ENCODE assay signal across 9 mouse cellular contexts in genomic region chr16:11670251-11670970, GRCm38 (mm10).
DNase-seq lines count a peak whose midpoint lies in the region; ATAC-seq and TF ChIP-seq lines count a peak whose summit lies in the region.
"Had no signal": no experiment of that assay in that cellular context is flagged by ENCODE, and none has a peak within 500 bp of the region (broad histone marks: within the 10 kb centered on the region; RNA-seq: fewer than 3 reads in every experiment).

No protein-coding gene starts in this region.

- peak; percentile 34 for TF ChIP-seq CTCF in lung, adult 2 months (IDR thresholded peaks at IDR 0.05; ENCODE audit: insufficient read depth, low read length)
- peak; percentile 35; the same call in 1 of the 2 replicates for TF ChIP-seq CTCF in brain, embryonic 14.5 days (IDR thresholded peaks at IDR 0.05; ENCODE audit: borderline replicate concordance, extremely low read depth, insufficient read depth, insufficient read length)

- H3K36me3 ChIP-seq in midbrain, embryonic 14.5 days (ENCODE audit: control insufficient read depth, insufficient read depth, low read length), result no peaks in the 10 kb centered on the region
- H3K36me3 ChIP-seq: limb, embryonic 12.5 days had no signal

- no peak overlapping the region for H3K9ac ChIP-seq in midbrain, embryonic 14.5 days (replicated peaks; ENCODE audit: low read length)
- H3K9ac ChIP-seq: limb, embryonic 12.5 days had no signal

- no peaks in the 10 kb centered on the region for H3K27me3 ChIP-seq in midbrain, embryonic 14.5 days (ENCODE audit: control insufficient read depth, insufficient read depth, low read length)
- H3K27me3 ChIP-seq: limb, embryonic 12.5 days had no signal

- 0 out of 2 replicates have a peak overlapping the region, but pooled peaks have one; percentile 16 for H3K27ac ChIP-seq in midbrain, embryonic 14.5 days (replicated peaks; ENCODE audit: low read depth, low read length)
- H3K27ac ChIP-seq: limb, embryonic 12.5 days had no signal

- no peak for ATAC-seq in midbrain, embryonic 14.5 days (ENCODE audit: low FRiP score, low TSS enrichment)
- no peak for ATAC-seq in activated CD4-positive, CD25-positive, alpha-beta regulatory T cell, adult 4 months

- no peak overlapping the region for H3K4me3 ChIP-seq in lung, adult 2 months (replicated peaks; ENCODE audit: extremely low read depth, low read depth, low read length)
- no peak overlapping the region for H3K4me3 ChIP-seq in midbrain, embryonic 14.5 days (replicated peaks; ENCODE audit: low read depth, low read length)
- H3K4me3 ChIP-seq: limb, embryonic 12.5 days had no signal

- 68% methylated on average over 9 of the region's 9 CpGs for WGBS in lung, adult 2 months
- WGBS in midbrain, embryonic 14.5 days, result 83% methylated on average over 9 of the region's 9 CpGs

- TF ChIP-seq POLR2A in lung, adult 2 months (IDR thresholded peaks at IDR 0.05; ENCODE audit: borderline replicate concordance, extremely low read depth, low read depth, low read length), result no peak
- no peak for TF ChIP-seq POLR2A in brain, embryonic 14.5 days (IDR thresholded peaks at IDR 0.05; ENCODE audit: borderline replicate concordance, extremely low read depth, insufficient read depth, insufficient read length, poor library complexity, severe bottlenecking)

- peak; percentile 24 for DNase-seq in gastrocnemius, postnatal 14 days
- no peak for DNase-seq in gastrocnemius, postnatal 36 days
- no peak for DNase-seq in lung, adult 2 months
- DNase-seq in lung, postnatal 36 days, result no peak
- peak; percentile 66 for DNase-seq in brain, embryonic 14.5 days (ENCODE audit: low read depth)
- DNase-seq in midbrain, embryonic 14.5 days, result no peak
- DNase-seq in embryo, embryonic 9.5 days (ENCODE audit: extremely low spot score), result no peak

- intact Hi-C loops in gastrocnemius, postnatal 14 days (cut with DNase I; ENCODE audit: low total_unique reads), result no loop called here
- intact Hi-C loops in gastrocnemius, postnatal 36 days (cut with DNase I), result no loop called here

- H3K9me3 ChIP-seq in midbrain, embryonic 14.5 days (ENCODE audit: control insufficient read depth, low read length), result no peaks in the 10 kb centered on the region
- H3K9me3 ChIP-seq: limb, embryonic 12.5 days had no signal

- H3K4me1 ChIP-seq in lung, adult 2 months (ENCODE audit: control insufficient read depth, insufficient read depth, low read length), result no peaks in the 10 kb centered on the region
- H3K4me1 ChIP-seq in midbrain, embryonic 14.5 days (ENCODE audit: control insufficient read depth, insufficient read depth, low read length), result 0 out of 2 replicates have a peak, but pooled peaks cover 3% of the 10 kb centered on the region
- H3K4me1 ChIP-seq: limb, embryonic 12.5 days had no signal

- H3K4me2 ChIP-seq in midbrain, embryonic 14.5 days (ENCODE audit: low read length), result no peak overlapping the region
- H3K4me2 ChIP-seq: limb, embryonic 12.5 days had no signal

Comparison
In these comparisons a context has a peak if more than half of its experiments do, and no peak if none do; other contexts are left out.
1. DNase-seq: peak in gastrocnemius, postnatal 14 days (single experiment) and brain, embryonic 14.5 days (single experiment); none in gastrocnemius, postnatal 36 days (0 of 2), lung, adult 2 months (single experiment), lung, postnatal 36 days (single experiment), midbrain, embryonic 14.5 days (single experiment) and embryo, embryonic 9.5 days (single experiment).